Mouse (Mus musculus): ENCODE measurements around the gene Ppp1r27.

DNA sequence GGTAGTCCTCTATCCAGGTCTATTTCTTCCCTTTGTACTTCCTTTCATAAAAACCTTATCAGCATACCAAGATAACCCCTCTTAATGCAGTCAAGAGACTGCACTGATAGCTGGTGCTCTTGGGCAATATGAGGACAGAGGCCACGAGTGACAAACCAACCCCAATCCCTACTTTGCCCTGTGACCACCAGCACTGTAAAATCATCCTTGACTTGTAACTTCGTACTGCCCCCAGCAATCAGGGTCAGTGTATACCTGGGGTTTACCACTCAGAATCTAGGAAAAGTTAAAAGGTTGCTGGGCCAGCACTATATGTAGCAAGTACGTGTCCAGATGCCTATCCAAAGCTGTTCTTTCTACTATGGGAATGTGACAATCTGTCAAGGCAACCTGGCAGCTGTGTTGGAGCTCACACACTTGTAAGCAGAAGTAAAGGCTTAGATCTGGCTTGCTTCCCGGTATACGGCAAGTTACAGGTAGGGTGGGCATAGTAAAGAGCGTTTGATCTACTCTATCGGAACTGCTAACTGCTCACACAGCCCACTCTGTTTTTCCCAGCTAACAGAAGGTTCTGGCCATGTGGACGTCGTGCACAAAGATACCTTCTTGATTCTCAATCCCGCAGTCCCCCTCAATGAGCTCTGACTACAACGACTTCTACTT, 21.0 kb upstream of the Ppp1r27 start:
- TF ChIP-seq POLR2A (IDR thresholded peaks at IDR 0.05; ENCODE audit: extremely low read depth, insufficient read depth, low read length) (no peak), CTCF (IDR thresholded peaks at IDR 0.05; ENCODE audit: low read depth, low read length) (no peak)
